Comparison of ENCODE assay signal across 22 mouse cellular contexts in genomic region chr4:46806876-46807275, GRCm38 (mm10).
DNase-seq lines count a peak whose midpoint lies in the region; ATAC-seq and TF ChIP-seq lines count a peak whose summit lies in the region.
"Had no signal": no experiment of that assay in that cellular context is flagged by ENCODE, and none has a peak within 500 bp of the region (broad histone marks: within the 10 kb centered on the region; RNA-seq: fewer than 3 reads in every experiment).

No protein-coding gene starts in this region.

- 21% methylated on average over 1 of the region's 1 CpGs for WGBS in heart, embryonic 15.5 days
- WGBS in liver, postnatal 0 days (ENCODE audit: insufficient replicate concordance) = 41% methylated on average over 1 of the region's 1 CpGs
- WGBS in liver, embryonic 11.5 days = 66% methylated on average over 1 of the region's 1 CpGs

- ATAC-seq in heart, embryonic 15.5 days (replicated peaks; ENCODE audit: insufficient number of reproducible peaks, insufficient read depth, low FRiP score, low read depth) = peak; percentile 58; the same call in 1 of the 2 replicates
- ATAC-seq in liver, postnatal 0 days = peak; percentile 66
- no peak for ATAC-seq in liver, embryonic 11.5 days (replicated peaks; ENCODE audit: low FRiP score)
- peak; percentile 77 for ATAC-seq in erythroid progenitor cell, adult 5-6 weeks (replicated peaks; ENCODE audit: low FRiP score, poor library complexity, severe bottlenecking)
- ATAC-seq in megakaryocyte, adult 5-6 weeks (ENCODE audit: poor library complexity, severe bottlenecking) = no peak
- ATAC-seq: forebrain, embryonic 14.5 days had no signal

- H3K4me1 ChIP-seq in heart, embryonic 15.5 days (replicated peaks) = peaks cover 17% of the 10 kb centered on the region
- H3K4me1 ChIP-seq in liver, postnatal 0 days (ENCODE audit: insufficient read depth) = no peaks in the 10 kb centered on the region
- no peaks in the 10 kb centered on the region for H3K4me1 ChIP-seq in liver, embryonic 11.5 days (replicated peaks; ENCODE audit: control insufficient read depth, insufficient read depth, low read length)
- H3K4me1 ChIP-seq: embryonic facial prominence, embryonic 15.5 days; liver, embryonic 13.5 days had no signal

- intact Hi-C loops in heart, postnatal 25 days (cut with DNase I) = no loop called here

- no peak overlapping the region for H3K4me2 ChIP-seq in heart, embryonic 15.5 days
- H3K4me2 ChIP-seq in liver, postnatal 0 days (ENCODE audit: low read depth, low read length) = no peak overlapping the region
- no peak overlapping the region for H3K4me2 ChIP-seq in liver, embryonic 11.5 days
- H3K4me2 ChIP-seq: embryonic facial prominence, embryonic 15.5 days; hindbrain, embryonic 12.5 days; liver, embryonic 13.5 days; neural tube, embryonic 13.5 days had no signal

- H3K36me3 ChIP-seq in heart, embryonic 15.5 days = no peaks in the 10 kb centered on the region
- no peaks in the 10 kb centered on the region for H3K36me3 ChIP-seq in liver, postnatal 0 days (replicated peaks; ENCODE audit: insufficient read depth, low read length)
- H3K36me3 ChIP-seq in liver, embryonic 11.5 days (ENCODE audit: control insufficient read depth, insufficient read depth, low read length) = no peaks in the 10 kb centered on the region
- H3K36me3 ChIP-seq: embryonic facial prominence, embryonic 15.5 days; hindbrain, embryonic 12.5 days; liver, embryonic 13.5 days had no signal

- no peaks in the 10 kb centered on the region for H3K27me3 ChIP-seq in heart, embryonic 15.5 days
- H3K27me3 ChIP-seq in liver, postnatal 0 days (ENCODE audit: insufficient read depth, low read length) = no peaks in the 10 kb centered on the region
- H3K27me3 ChIP-seq in liver, embryonic 11.5 days (replicated peaks; ENCODE audit: control insufficient read depth, insufficient read depth, low read length) = no peaks in the 10 kb centered on the region
- H3K27me3 ChIP-seq: embryonic facial prominence, embryonic 15.5 days; hindbrain, embryonic 12.5 days; liver, embryonic 13.5 days; neural tube, embryonic 13.5 days had no signal

- no peak overlapping the region for H3K4me3 ChIP-seq in heart, embryonic 15.5 days
- H3K4me3 ChIP-seq in liver, postnatal 0 days (ENCODE audit: low read depth, low read length) = no peak overlapping the region
- H3K4me3 ChIP-seq in liver, embryonic 11.5 days (ENCODE audit: low read depth, low read length) = no peak overlapping the region
- H3K4me3 ChIP-seq: embryonic facial prominence, embryonic 15.5 days; gastrocnemius, adult 2 months; hindbrain, embryonic 12.5 days; liver, embryonic 13.5 days; neural tube, embryonic 13.5 days had no signal

- DNase-seq in adrenal gland, adult 2 months = peak; percentile 9
- DNase-seq in adrenal gland, adult (ENCODE audit: inconsistent age in 2 of 2, low spot score in 1 of 2) = no peak
- no peak for DNase-seq in heart, postnatal 25 days (ENCODE audit: low spot score)
- peak; percentile 51 for DNase-seq in liver, postnatal 0 days
- no peak for DNase-seq in liver, embryonic 11.5 days (ENCODE audit: low spot score)
- DNase-seq: cerebellum, adult 2 months; gastrocnemius, adult 2 months; heart, adult 11 months; kidney, adult 11 months; kidney, postnatal 10 days; layer of hippocampus, adult 9-11 months; liver, embryonic 13.5 days; lung, postnatal 14 days; thymus, postnatal 14 days had no signal

- H3K9ac ChIP-seq in heart, embryonic 15.5 days = 0 out of 2 replicates have a peak overlapping the region, but pooled peaks have one; percentile 8
- no peak overlapping the region for H3K9ac ChIP-seq in liver, postnatal 0 days (replicated peaks)
- no peak overlapping the region for H3K9ac ChIP-seq in liver, embryonic 11.5 days (ENCODE audit: low read depth, low read length)
- H3K9ac ChIP-seq: embryonic facial prominence, embryonic 15.5 days; hindbrain, embryonic 12.5 days; liver, embryonic 13.5 days; neural tube, embryonic 13.5 days had no signal

- no peaks in the 10 kb centered on the region for H3K9me3 ChIP-seq in heart, embryonic 15.5 days (replicated peaks)
- H3K9me3 ChIP-seq in liver, postnatal 0 days (ENCODE audit: low read length) = no peaks in the 10 kb centered on the region
- H3K9me3 ChIP-seq in liver, embryonic 11.5 days (ENCODE audit: control insufficient read depth, low read length) = no peaks in the 10 kb centered on the region
- H3K9me3 ChIP-seq: embryonic facial prominence, embryonic 15.5 days; hindbrain, embryonic 12.5 days; liver, embryonic 13.5 days; neural tube, embryonic 13.5 days had no signal

- H3K27ac ChIP-seq in heart, embryonic 15.5 days = no peak overlapping the region
- no peak overlapping the region for H3K27ac ChIP-seq in liver, postnatal 0 days (ENCODE audit: low read depth)
- no peak overlapping the region for H3K27ac ChIP-seq in liver, embryonic 11.5 days (ENCODE audit: low read depth, low read length)
- H3K27ac ChIP-seq: embryonic facial prominence, embryonic 15.5 days; gastrocnemius, adult 2 months; hindbrain, embryonic 12.5 days; liver, embryonic 13.5 days; neural tube, embryonic 13.5 days; stomach, postnatal 0 days had no signal

- no peak for TF ChIP-seq CTCF in liver, postnatal 0 days (IDR thresholded peaks at IDR 0.05; ENCODE audit: low read depth)

- TF ChIP-seq EP300 in liver, postnatal 0 days (IDR thresholded peaks at IDR 0.05; ENCODE audit: low read depth) = peak; percentile 27; the same call in 1 of the 2 replicates

Comparison
In these comparisons a context has a peak if more than half of its experiments do, and no peak if none do; other contexts are left out.
1. DNase-seq: peak in adrenal gland, adult 2 months (single experiment) and liver, postnatal 0 days (single experiment); none in adrenal gland, adult (0 of 2), heart, postnatal 25 days (single experiment) and liver, embryonic 11.5 days (single experiment).
2. ATAC-seq: peak in heart, embryonic 15.5 days (single experiment), liver, postnatal 0 days (single experiment) and erythroid progenitor cell, adult 5-6 weeks (single experiment); none in liver, embryonic 11.5 days (single experiment) and megakaryocyte, adult 5-6 weeks (single experiment).